Mouse (Mus musculus) heart, postnatal 25 days (tissue): ENCODE measurements around the gene Mob3a. TPM values are rescaled to one million over a fixed set of nuclear protein-coding genes. Genes with fewer than 3 reads are reported as not detected.

Experiments used
- DNase-seq: peaks from one replicate; pipeline ENCODE4 v3.0.0; 2022; ENCODE audit warnings: low spot score
- intact Hi-C: fragments of 180-260 bp; cut with DNase I; formaldehyde crosslinking; loops from one replicate; pipeline ENCODE4 v1.15.1; 2025
- total RNA-seq, 2 experiments: library from RNA; stranded (reverse); gene quantifications; 2 replicates each; pipeline ENCODE4 v1.2.3; 2021

The Mob3a gene
- total RNA-seq, 2 experiments from 2014 or later: 8.2 to 8.9 TPM

GRCm38 (mm10) chr10:80702536-80703390 is 986 bp upstream of the Mob3a start:
- peak; percentile 91 for DNase-seq
- intact Hi-C loops: loop anchor here (5.0 kb wide), 1 partner anchor 40 kb away; the partner anchor contains the start of gene Ap3d1

GRCm38 (mm10) chr10:80700732-80701131 is 1.0 kb downstream of the Mob3a start:
- no peak for DNase-seq
- intact Hi-C loops: loop anchor here (5.0 kb wide), 1 partner anchor 42 kb away; the partner anchor contains the start of gene Ap3d1

- no peak for DNase-seq
- intact Hi-C loops: loop anchor here (5.0 kb wide), 1 partner anchor 42 kb away; the partner anchor contains the start of gene Ap3d1
These were observed 1.7 kb downstream of the Mob3a start for GRCm38 (mm10) chr10:80700038-80700504.

- DNase-seq: no peak
- intact Hi-C loops: no loop called here
These were observed 3.2 kb downstream of the Mob3a start for GRCm38 (mm10) chr10:80698605-80699004.

GRCm38 (mm10) chr10:80697812-80698211 is 4.0 kb downstream of the Mob3a start:
- DNase-seq: no peak
- intact Hi-C loops: no loop called here

GRCm38 (mm10) chr10:80697393-80697787 is 4.4 kb downstream of the Mob3a start:
- intact Hi-C loops: no loop called here
- no peak for DNase-seq

GRCm38 (mm10) chr10:80696502-80697392 is 5.0 kb downstream of the Mob3a start:
- DNase-seq: no peak
- intact Hi-C loops: no loop called here

GRCm38 (mm10) chr10:80695801-80696501 is 5.8 kb downstream of the Mob3a start:
- no peak for DNase-seq
- intact Hi-C loops: no loop called here

GRCm38 (mm10) chr10:80695186-80695585 is 6.6 kb downstream of the Mob3a start:
- DNase-seq: peak; percentile 53
- intact Hi-C loops: no loop called here

GRCm38 (mm10) chr10:80694159-80694938 is 7.4 kb downstream of the Mob3a start:
- DNase-seq: no peak
- intact Hi-C loops: loop anchor here (5.0 kb wide), 1 partner anchor 257 kb away; no protein-coding TSS in a partner anchor

GRCm38 (mm10) chr10:80693401-80694045 is 8.3 kb downstream of the Mob3a start:
- intact Hi-C loops: loop anchor here (5.0 kb wide), 1 partner anchor 256 kb away; no protein-coding TSS in a partner anchor
- DNase-seq: no peak

GRCm38 (mm10) chr10:80692249-80693165 is 9.3 kb downstream of the Mob3a start:
- intact Hi-C loops: loop anchor here (5.0 kb wide), 1 partner anchor 255 kb away; no protein-coding TSS in a partner anchor
- no peak for DNase-seq

GRCm38 (mm10) chr10:80687850-80688249 is 13.9 kb downstream of the Mob3a start:
- intact Hi-C loops: loop anchor here (1.0 kb wide), 1 partner anchor 122 kb away; no protein-coding TSS in a partner anchor
- no peak for DNase-seq

GRCm38 (mm10) chr10:80686617-80687016 is 15.2 kb downstream of the Mob3a start:
- no peak for DNase-seq
- intact Hi-C loops: no loop called here

GRCm38 (mm10) chr10:80684984-80685383 is 16.8 kb downstream of the Mob3a start:
- intact Hi-C loops: loop anchor here (1.0 kb wide), 2 partner anchors 26 to 73 kb away; no protein-coding TSS in a partner anchor
- no peak for DNase-seq

- intact Hi-C loops: loop anchor here (1.0 kb wide), 2 partner anchors 25 to 72 kb away; no protein-coding TSS in a partner anchor
- DNase-seq: no peak
These were observed 17.6 kb downstream of the Mob3a start for GRCm38 (mm10) chr10:80684214-80684613.

- no peak for DNase-seq
- intact Hi-C loops: loop anchor here (1.0 kb wide), 2 partner anchors 24 to 71 kb away; no protein-coding TSS in a partner anchor
These were observed 18.1 kb downstream of the Mob3a start for GRCm38 (mm10) chr10:80683647-80684046.
